Mouse (Mus musculus) C2C12 (cell line): ENCODE measurements around the gene Gm28557.

Experiments used
- CTCF ChIP-seq: IDR thresholded peaks from one replicate; pipeline ENCODE4 v1.5.1; 2011; ENCODE audit not compliant: control insufficient read depth, insufficient read depth, insufficient read length
- MYOD1 ChIP-seq: IDR thresholded peaks from one replicate; pipeline ENCODE4 v1.6.1; 2011; ENCODE audit warnings: low read depth; ENCODE audit not compliant: control insufficient read depth, insufficient read length

DNA sequence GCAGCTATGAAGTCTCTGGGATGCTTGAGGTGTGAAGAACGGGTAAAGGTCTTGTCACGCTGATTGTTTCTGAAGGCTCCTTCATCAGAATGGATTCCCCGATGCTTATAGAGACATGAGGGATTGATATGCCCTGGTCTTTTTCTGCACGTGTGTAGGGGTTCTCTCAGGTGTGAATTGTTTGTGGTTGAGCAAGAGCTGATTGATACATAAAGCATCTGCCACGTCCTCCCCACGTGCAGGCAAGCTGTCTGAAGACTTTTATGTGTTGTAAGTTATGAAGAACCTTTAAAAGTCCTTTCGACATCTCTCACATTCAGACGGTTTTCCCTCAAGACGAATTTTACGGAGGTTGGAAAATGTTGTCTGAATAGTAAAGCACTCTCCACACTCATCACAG is 10.5 kb downstream of the Gm28557 start, which contains the start of gene Zfp708:
- no peak for TF ChIP-seq MYOD1
- no peak for TF ChIP-seq CTCF
